Mouse (Mus musculus) CH12.LX (cell line): ENCODE measurements at regions not wholly inside any gene's neighbourhood (a gene's known extent, or its start where the extent isn't known, plus 50 kb on each side); places are given as distances from the start of the nearest gene placed in this dataset.

ENCODE experiments used
- DNase-seq: peaks from one replicate; pipeline ENCODE4 v3.0.0-alpha.2; 2013; ENCODE audit errors: extremely low read depth
- H3K27ac ChIP-seq: 2 replicates; pipeline ENCODE4 v1.5.1; 2012; ENCODE audit warnings: low read depth, mild to moderate bottlenecking, control low read depth, moderate library complexity; ENCODE audit not compliant: insufficient read depth
- H3K27me3 ChIP-seq: replicated peaks from 2 replicates; pipeline ENCODE3; 2012; ENCODE audit warnings: inconsistent platforms
- H3K36me3 ChIP-seq, 2 experiments: replicated peaks in 1 of 2; 2 replicates each; pipeline versions ENCODE3 to v1.6.1; 2012; ENCODE audit warnings: inconsistent platforms in 1 of 2, low read length in 1 of 2, mild to moderate bottlenecking in 1 of 2, mixed read lengths in 1 of 2, moderate library complexity in 1 of 2; ENCODE audit not compliant: control insufficient read depth in 1 of 2, insufficient read depth in 1 of 2
- H3K4me1 ChIP-seq, 2 experiments: 2 replicates each; pipeline ENCODE4 v1.6.1; 2012; ENCODE audit warnings: inconsistent platforms in 1 of 2, moderate library complexity in 1 of 2; ENCODE audit not compliant: insufficient read depth in 2 of 2, control insufficient read depth in 1 of 2
- H3K4me2 ChIP-seq: 2 replicates; pipeline ENCODE4 v1.6.1; 2012; ENCODE audit warnings: low read depth, mild to moderate bottlenecking, control low read depth; ENCODE audit not compliant: poor library complexity, insufficient read depth, severe bottlenecking
- H3K4me3 ChIP-seq, 3 experiments: fragments of 150-350 bp in 1 of 3; sonication (generic) in 1 of 3; replicated peaks in 1 of 3; 2 replicates each; pipeline versions ENCODE3 to v1.5.1; 2011 to 2012; ENCODE audit warnings: low read depth in 2 of 3, low read length in 2 of 3, mild to moderate bottlenecking in 2 of 3, moderate library complexity in 2 of 3, control low read depth in 1 of 3, improper control_type of control experiment in 1 of 3, inconsistent platforms in 1 of 3, mixed read lengths in 1 of 3; ENCODE audit not compliant: poor library complexity in 1 of 3
- H3K79me2 ChIP-seq: replicated peaks from 2 replicates; pipeline ENCODE4 v1.6.1; 2012; ENCODE audit warnings: mild to moderate bottlenecking, moderate library complexity; ENCODE audit not compliant: control insufficient read depth, poor library complexity, insufficient read depth, severe bottlenecking; ENCODE audit errors: extremely low read depth
- H3K9ac ChIP-seq: 2 replicates; pipeline ENCODE4 v1.6.1; 2012; ENCODE audit warnings: low read depth, mild to moderate bottlenecking, control low read depth, moderate library complexity; ENCODE audit not compliant: insufficient read depth
- H3K9me3 ChIP-seq: replicated peaks from 2 replicates; pipeline ENCODE3; 2012; ENCODE audit warnings: low read length, inconsistent platforms, mixed read lengths
- BHLHE40 ChIP-seq: IDR thresholded peaks from 2 replicates; pipeline ENCODE4 v1.6.1; 2011; ENCODE audit warnings: mild to moderate bottlenecking, low read depth, low read length, improper control_type of control experiment
- CTCF ChIP-seq, 2 experiments: IDR thresholded peaks in 1 of 2; conservative IDR thresholded peaks in 1 of 2; 2 replicates each; pipeline ENCODE4 v1.5.1; 2011 to 2012; ENCODE audit warnings: low read depth in 2 of 2, low read length in 2 of 2, improper control_type of control experiment in 1 of 2, inconsistent platforms in 1 of 2, mild to moderate bottlenecking in 1 of 2, moderate library complexity in 1 of 2
- E2F4 ChIP-seq: IDR thresholded peaks from 2 replicates; pipeline ENCODE4 v1.6.1; 2011; ENCODE audit warnings: low read depth, low read length, improper control_type of control experiment; ENCODE audit not compliant: insufficient replicate concordance
- ELF1 ChIP-seq: IDR thresholded peaks from 2 replicates; pipeline ENCODE4 v1.6.1; 2014; ENCODE audit warnings: low read depth, mild to moderate bottlenecking, inconsistent platforms, low read length, improper control_type of control experiment
- ETS1 ChIP-seq: conservative IDR thresholded peaks from 2 replicates; pipeline ENCODE4 v1.6.1; 2012; ENCODE audit warnings: low read depth, mild to moderate bottlenecking, inconsistent platforms, low read length, improper control_type of control experiment, moderate library complexity
- HCFC1 ChIP-seq: IDR thresholded peaks from 2 replicates; pipeline ENCODE4 v1.6.1; 2012; ENCODE audit warnings: low read depth, mild to moderate bottlenecking, inconsistent platforms, low read length, improper control_type of control experiment
- JUND ChIP-seq: conservative IDR thresholded peaks from 2 replicates; pipeline ENCODE4 v1.6.1; 2011; ENCODE audit warnings: low read depth, low read length, improper control_type of control experiment
- MEF2A ChIP-seq: IDR thresholded peaks from 2 replicates; pipeline ENCODE4 v1.6.1; 2014; ENCODE audit warnings: low read depth, mild to moderate bottlenecking, inconsistent platforms, low read length, improper control_type of control experiment, borderline replicate concordance
- MYC ChIP-seq: IDR thresholded peaks from 2 replicates; pipeline ENCODE4 v1.6.1; 2011; ENCODE audit warnings: low read depth, mild to moderate bottlenecking, improper control_type of control experiment, low read length
- NELFE ChIP-seq: IDR thresholded peaks from 2 replicates; pipeline ENCODE4 v1.6.1; 2011; ENCODE audit warnings: low read depth, low read length, improper control_type of control experiment
- PAX5 ChIP-seq: IDR thresholded peaks from 2 replicates; pipeline ENCODE4 v1.6.1; 2012; ENCODE audit warnings: low read length, inconsistent platforms, mixed read lengths
- POLR2A ChIP-seq: IDR thresholded peaks from 2 replicates; pipeline ENCODE4 v1.6.1; 2011; ENCODE audit warnings: low read depth, mild to moderate bottlenecking, improper control_type of control experiment, low read length
- RAD21 ChIP-seq: IDR thresholded peaks from 2 replicates; pipeline ENCODE4 v1.6.1; 2011; ENCODE audit warnings: low read depth, mild to moderate bottlenecking, low read length, improper control_type of control experiment, moderate library complexity
- SMC3 ChIP-seq: IDR thresholded peaks from 2 replicates; pipeline ENCODE4 v1.6.1; 2011; ENCODE audit warnings: low read depth, low read length, improper control_type of control experiment
- TCF12 ChIP-seq: IDR thresholded peaks from 2 replicates; pipeline ENCODE4 v1.6.1; 2014; ENCODE audit warnings: low read depth, mild to moderate bottlenecking, inconsistent platforms, low read length, improper control_type of control experiment
- UBTF ChIP-seq: IDR thresholded peaks from 2 replicates; pipeline ENCODE4 v1.6.1; 2012; ENCODE audit warnings: low read depth, mild to moderate bottlenecking, inconsistent platforms, low read length, improper control_type of control experiment, moderate library complexity
- USF2 ChIP-seq: conservative IDR thresholded peaks from 2 replicates; pipeline ENCODE4 v1.6.1; 2011; ENCODE audit warnings: low read depth, low read length, improper control_type of control experiment
- ZC3H11A ChIP-seq: IDR thresholded peaks from 2 replicates; pipeline ENCODE4 v1.6.1; 2012; ENCODE audit warnings: low read depth, mild to moderate bottlenecking, inconsistent platforms, low read length, improper control_type of control experiment
- ZKSCAN1 ChIP-seq: IDR thresholded peaks from 2 replicates; pipeline ENCODE4 v1.6.1; 2012; ENCODE audit warnings: low read depth, inconsistent platforms, low read length, improper control_type of control experiment, borderline replicate concordance
- dilution Hi-C: fragments of 300-500 bp; cut with MboI; formaldehyde crosslinking; loops from 2 replicates; pipeline ENCODE4 v1.14.3; 2020; ENCODE audit warnings: low sequenced_read_pairs; ENCODE audit not compliant: extremely low pct_unique_long_range_greater_than_20kb, extremely low pct_ligation_motif_present
- in situ Hi-C: fragments of 300-500 bp; cut with MboI; formaldehyde crosslinking; loops from 3 replicates; pipeline ENCODE4 v1.14.3; 2019; ENCODE audit warnings: low sequenced_read_pairs, low pct_ligation_motif_present, low pct_unique_long_range_greater_than_20kb, mixed read lengths

GRCm38 (mm10) chr13:25570641-25571040 is 300.3 kb upstream of the Nrsn1 start:
- Histone ChIP-seq H3K27ac (no peak overlapping the region), H3K4me1 (no peaks in the 10 kb centered on the region), H3K36me3 (no peaks in the 10 kb centered on the region), H3K9me3 (no peaks in the 10 kb centered on the region), H3K79me2 (no peaks in the 10 kb centered on the region), H3K4me2 (no peak overlapping the region), H3K4me3 (no peak overlapping the region), H3K27me3 (no peaks in the 10 kb centered on the region), H3K9ac (no peak overlapping the region)
- DNase-seq: no peak
- no peak for TF ChIP-seq ELF1
- TF ChIP-seq POLR2A: no peak
- no peak for TF ChIP-seq ZKSCAN1
- no peak for TF ChIP-seq TCF12
- no peak for TF ChIP-seq PAX5
- no peak for TF ChIP-seq ETS1
- no peak for TF ChIP-seq MYC
- no peak for TF ChIP-seq SMC3
- no peak for TF ChIP-seq MEF2A
- no peak for TF ChIP-seq USF2
- no peak for TF ChIP-seq NELFE
- no peak for TF ChIP-seq BHLHE40
- no peak for TF ChIP-seq E2F4
- no peak for TF ChIP-seq JUND
- no peak for TF ChIP-seq UBTF
- in situ Hi-C loops: no loop called here
- dilution Hi-C loops: no loop called here

GRCm38 (mm10) chr13:25562746-25563145 is 292.4 kb upstream of the Nrsn1 start:
- no peak overlapping the region for H3K4me2 ChIP-seq
- TF ChIP-seq SMC3 (peak; percentile 61), CTCF (conservative IDR thresholded peaks at IDR 0.05 in 1 of 2, IDR thresholded peaks at IDR 0.05 in 1 of 2; ENCODE audit: low read depth in 2 of 2, low read length in 2 of 2) (peak; percentile 82 to 90), HCFC1 (no peak), ZC3H11A (peak; percentile 5; the same call in 1 of the 2 replicates), RAD21 (peak; percentile 84), NELFE (no peak), MYC (no peak)
- TF ChIP-seq, all 38 proteins: peak for 4
- in situ Hi-C loops: no loop called here
- H3K9me3 ChIP-seq: no peaks in the 10 kb centered on the region
- H3K9ac ChIP-seq: no peak overlapping the region
- no peaks in the 10 kb centered on the region for H3K4me1 ChIP-seq
- no peaks in the 10 kb centered on the region for H3K79me2 ChIP-seq
- H3K27ac ChIP-seq: no peak overlapping the region
- no peaks in the 10 kb centered on the region for H3K36me3 ChIP-seq
- no peaks in the 10 kb centered on the region for H3K27me3 ChIP-seq
- H3K4me3 ChIP-seq: no peak overlapping the region
- DNase-seq: peak; percentile 53
- dilution Hi-C loops: no loop called here
